Mouse (Mus musculus): Measurements from ENCODE around the gene Nuak2. TPM values are rescaled to one million over a fixed set of nuclear protein-coding genes. Genes with fewer than 3 reads are reported as not detected.

Gene Nuak2
- polyA plus RNA-seq, 1 experiment from 2014 or later, result 6.5 TPM

DNA sequence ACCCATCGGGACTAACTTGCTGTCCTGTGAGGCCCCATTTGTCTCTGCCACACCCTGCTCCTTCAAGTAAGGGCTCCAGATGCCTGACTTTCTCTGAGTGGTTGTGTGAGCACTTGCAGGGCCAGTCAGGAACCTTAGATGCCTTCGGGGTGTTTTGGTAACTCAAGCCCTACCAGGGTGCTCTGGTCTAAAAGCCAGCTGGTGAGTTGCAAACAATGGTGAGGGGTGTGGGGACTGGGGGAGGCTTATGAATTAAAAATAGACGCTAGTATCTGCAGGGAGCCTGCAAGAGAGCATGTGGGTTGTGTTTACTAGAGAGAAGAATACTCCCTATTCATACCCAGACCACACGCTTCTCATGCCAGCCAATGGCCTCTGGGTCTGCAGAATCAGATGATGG lies 59.3 kb downstream of the Nuak2 start:
- 32% methylated on average over 4 of the region's 4 CpGs for WGBS
- H3K4me2 ChIP-seq, result 0 out of 2 replicates have a peak overlapping the region, but pooled peaks have one; percentile 12
- H3K4me1 ChIP-seq, result peaks cover 52% of the 10 kb centered on the region
- no peaks in the 10 kb centered on the region for H3K36me3 ChIP-seq
- H3K9me3 ChIP-seq, result no peaks in the 10 kb centered on the region
- H3K27ac ChIP-seq, result peak overlapping the region; percentile 3; the same call in 1 of the 2 replicates
- no peaks in the 10 kb centered on the region for H3K27me3 ChIP-seq (replicated peaks)
- H3K9ac ChIP-seq, result no peak overlapping the region
- H3K4me3 ChIP-seq (replicated peaks), result no peak overlapping the region
- no peak for ATAC-seq (ENCODE audit: insufficient read depth, low FRiP score, low read depth)

DNA sequence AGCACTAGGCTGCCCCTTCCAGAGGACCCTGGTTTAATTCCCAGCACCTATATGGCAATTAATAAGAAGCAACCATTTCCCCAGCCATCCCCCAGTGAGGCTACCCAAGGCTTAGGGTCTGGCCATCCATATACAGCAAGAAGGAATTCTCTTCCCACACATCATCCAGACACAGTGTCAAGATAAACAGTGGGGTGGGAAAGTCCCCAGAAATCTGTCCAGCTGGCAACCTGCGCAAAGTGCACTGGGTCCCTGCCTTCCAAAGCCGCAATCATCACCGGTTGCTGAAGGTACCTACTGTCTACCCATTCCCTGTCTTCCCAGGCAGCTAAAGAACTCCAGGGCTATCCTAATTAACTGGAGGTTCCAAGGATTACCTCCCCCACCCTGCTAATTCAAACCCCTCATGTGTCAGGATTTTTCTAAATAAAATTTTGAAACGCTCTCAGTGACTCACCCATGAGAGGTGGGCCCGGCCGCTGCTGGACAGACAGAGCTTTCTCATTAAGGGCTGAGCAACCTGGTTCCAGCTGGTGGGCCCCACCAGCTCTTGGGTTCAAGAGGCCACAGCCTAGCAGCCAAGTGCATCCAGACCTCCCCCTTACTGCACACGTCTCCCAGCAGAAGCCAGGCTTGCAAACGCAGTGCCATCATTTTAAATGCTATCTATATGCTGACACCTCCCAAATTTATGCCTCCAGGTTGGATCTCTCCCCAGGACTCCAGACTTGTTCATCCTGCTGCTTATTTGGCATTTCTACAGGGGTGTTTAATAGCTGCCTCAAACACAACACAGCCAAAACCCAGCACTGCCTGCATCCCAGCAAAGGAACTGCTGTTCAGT lies 60.5 kb downstream of the Nuak2 start:
- Histone ChIP-seq H3K9me3 (no peaks in the 10 kb centered on the region), H3K4me2 (no peak overlapping the region), H3K4me1 (peaks cover 43% of the 10 kb centered on the region), H3K4me3 (replicated peaks) (no peak overlapping the region), H3K36me3 (no peaks in the 10 kb centered on the region), H3K27ac (0 out of 2 replicates have a peak overlapping the region, but pooled peaks have one; percentile 13), H3K27me3 (replicated peaks) (no peaks in the 10 kb centered on the region), H3K9ac (no peak overlapping the region)
- ATAC-seq (ENCODE audit: insufficient read depth, low FRiP score, low read depth), result no peak
- WGBS, result 51% methylated on average over 8 of the region's 8 CpGs

DNA sequence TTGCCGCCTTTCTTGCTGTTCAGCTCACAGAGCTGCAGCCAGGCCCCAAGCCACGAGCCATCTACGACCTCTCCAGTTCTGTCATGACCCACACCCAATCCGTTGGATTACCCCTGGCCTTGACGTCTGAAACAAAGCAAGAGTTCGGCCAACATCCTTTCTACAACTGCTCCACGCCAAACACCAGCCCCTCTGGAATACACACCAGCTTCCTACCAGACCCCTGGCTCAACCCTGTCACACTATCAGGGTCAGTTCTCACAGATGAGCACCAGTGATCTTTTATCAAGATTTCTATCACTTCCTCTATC lies 61.1 kb downstream of the Nuak2 start:
- ATAC-seq (ENCODE audit: insufficient read depth, low FRiP score, low read depth), result no peak
- Histone ChIP-seq H3K4me2 (no peak overlapping the region), H3K9me3 (no peaks in the 10 kb centered on the region), H3K36me3 (no peaks in the 10 kb centered on the region), H3K4me1 (peaks cover 37% of the 10 kb centered on the region), H3K27me3 (replicated peaks) (no peaks in the 10 kb centered on the region), H3K9ac (no peak overlapping the region), H3K27ac (0 out of 2 replicates have a peak overlapping the region, but pooled peaks have one; percentile 13), H3K4me3 (replicated peaks) (no peak overlapping the region)
- WGBS, result 39% methylated on average over 7 of the region's 7 CpGs

DNA sequence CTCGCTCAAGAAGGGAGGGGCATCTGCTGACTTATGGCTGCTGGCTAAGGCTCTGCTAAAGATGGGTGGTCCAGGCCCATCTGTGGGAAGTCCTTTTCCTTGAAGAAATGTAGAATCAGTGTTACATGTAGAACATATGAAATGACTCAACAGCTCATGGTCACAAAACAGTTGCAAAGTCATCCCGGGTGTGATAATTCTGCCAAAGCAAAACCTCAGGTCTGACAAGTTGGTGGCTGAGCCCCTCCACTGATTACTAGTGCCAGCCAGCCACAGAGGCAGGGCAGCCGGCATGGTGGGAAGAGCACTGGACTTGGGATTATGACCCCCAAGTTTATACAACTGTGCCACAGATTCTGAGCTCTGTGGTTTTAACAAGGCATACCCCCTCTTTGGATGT lies 61.9 kb downstream of the Nuak2 start:
- Histone ChIP-seq H3K4me3 (replicated peaks) (no peak overlapping the region), H3K4me1 (peaks cover 36% of the 10 kb centered on the region), H3K27me3 (replicated peaks) (no peaks in the 10 kb centered on the region), H3K9me3 (no peaks in the 10 kb centered on the region), H3K27ac (no peak overlapping the region), H3K9ac (no peak overlapping the region), H3K4me2 (no peak overlapping the region), H3K36me3 (no peaks in the 10 kb centered on the region)
- WGBS, result 70% methylated on average over 3 of the region's 3 CpGs
- ATAC-seq (ENCODE audit: insufficient read depth, low FRiP score, low read depth), result no peak

DNA sequence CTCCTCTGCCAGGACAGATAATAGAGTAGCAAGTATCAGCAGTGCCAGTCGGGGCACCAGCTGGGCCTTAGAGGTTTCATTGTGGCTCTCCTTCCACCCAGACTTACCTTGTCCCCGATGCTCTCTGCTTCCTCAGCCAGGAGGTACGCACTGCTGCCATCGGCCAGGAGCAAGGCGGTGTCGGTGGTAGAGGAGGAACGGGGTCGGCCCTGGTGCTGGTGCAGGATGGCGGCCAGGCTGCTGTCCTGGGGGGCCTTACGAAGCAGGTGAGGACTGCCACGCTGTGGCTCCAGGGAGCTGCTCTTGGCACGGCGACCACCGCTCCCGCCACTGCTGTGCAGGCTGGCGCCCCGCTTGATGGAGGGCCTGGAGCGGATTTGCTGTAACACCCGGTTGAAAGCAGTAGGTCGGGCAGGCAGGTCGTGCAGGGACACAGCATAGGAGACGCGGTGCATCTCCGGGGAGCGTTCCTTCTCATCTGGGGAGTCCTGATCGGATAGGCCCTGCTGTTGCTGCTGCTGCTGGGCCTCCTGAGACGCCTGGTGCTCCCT lies 64.7 kb downstream of the Nuak2 start:
- Histone ChIP-seq H3K4me2 (no peak overlapping the region), H3K4me3 (replicated peaks) (no peak overlapping the region), H3K4me1 (peaks cover 21% of the 10 kb centered on the region), H3K9ac (no peak overlapping the region), H3K27ac (no peak overlapping the region), H3K36me3 (no peaks in the 10 kb centered on the region), H3K27me3 (replicated peaks) (no peaks in the 10 kb centered on the region), H3K9me3 (no peaks in the 10 kb centered on the region)
- 87% methylated on average over 27 of the region's 27 CpGs for WGBS
- ATAC-seq (ENCODE audit: insufficient read depth, low FRiP score, low read depth), result no peak

DNA sequence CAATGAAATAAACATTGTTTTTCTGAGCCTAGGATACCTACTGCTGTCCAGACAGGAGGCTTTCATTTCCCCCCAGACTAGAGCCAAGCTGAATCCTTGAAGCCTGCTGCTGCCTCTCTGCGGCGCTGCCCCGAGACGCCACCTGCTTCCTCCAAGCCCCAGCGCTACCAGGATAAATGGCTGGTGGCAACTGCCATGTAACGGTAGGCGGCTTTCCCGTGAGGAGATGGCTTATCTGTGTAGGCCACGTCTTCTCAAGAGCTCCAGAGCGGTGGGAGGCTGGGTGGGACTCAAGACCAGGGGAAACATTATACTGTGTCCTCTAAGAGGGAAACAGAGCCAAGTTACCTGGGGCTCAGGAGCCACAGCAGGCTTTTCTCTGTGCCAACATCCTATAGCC lies 66.0 kb downstream of the Nuak2 start:
- H3K4me1 ChIP-seq, result peaks cover 11% of the 10 kb centered on the region
- no peak overlapping the region for H3K4me2 ChIP-seq
- WGBS, result 66% methylated on average over 10 of the region's 10 CpGs
- no peak overlapping the region for H3K27ac ChIP-seq
- H3K4me3 ChIP-seq (replicated peaks), result no peak overlapping the region
- ATAC-seq (ENCODE audit: insufficient read depth, low FRiP score, low read depth), result peak; percentile 76; the same call in 1 of the 2 replicates
- H3K27me3 ChIP-seq (replicated peaks), result no peaks in the 10 kb centered on the region
- no peak overlapping the region for H3K9ac ChIP-seq
- no peaks in the 10 kb centered on the region for H3K36me3 ChIP-seq
- no peaks in the 10 kb centered on the region for H3K9me3 ChIP-seq

Other genes with a start within 250 kb of the Nuak2 start
- 9.8 and 11.9 TPM in 2 replicates for gene Mfsd4a, start 248.1 kb upstream of the Nuak2 start, polyA plus RNA-seq (2015; fragmentation: Nextera tagmentation; extraction: Ambion mirVana)
- 7.2 and 9.7 TPM in 2 replicates for gene Cdk18, start 176.4 kb upstream of the Nuak2 start, polyA plus RNA-seq (2015; fragmentation: Nextera tagmentation; extraction: Ambion mirVana)
- gene Lemd1, start 124.7 kb upstream of the Nuak2 start, polyA plus RNA-seq (2015; fragmentation: Nextera tagmentation; extraction: Ambion mirVana), result 0.36 and 0.46 TPM in 2 replicates
- 0.09 and 0.10 TPM in 2 replicates for gene AC124108.1, start 124.7 kb upstream of the Nuak2 start, polyA plus RNA-seq (2015; fragmentation: Nextera tagmentation; extraction: Ambion mirVana)
- not detected in 2 replicates for gene Gm10188, start 86.4 kb upstream of the Nuak2 start, polyA plus RNA-seq (2015; fragmentation: Nextera tagmentation; extraction: Ambion mirVana)
- gene Klhdc8a, start 17.5 kb upstream of the Nuak2 start, polyA plus RNA-seq (2015; fragmentation: Nextera tagmentation; extraction: Ambion mirVana), result 0.14 and 0.15 TPM in 2 replicates
- 20.3 and 52.2 TPM in 2 replicates for gene Tmcc2, start 75.2 kb downstream of the Nuak2 start, polyA plus RNA-seq (2015; fragmentation: Nextera tagmentation; extraction: Ambion mirVana)
- 11.5 and 11.7 TPM in 2 replicates for gene Dstyk, start 101.4 kb downstream of the Nuak2 start, polyA plus RNA-seq (2015; fragmentation: Nextera tagmentation; extraction: Ambion mirVana)
- gene Rbbp5, start 161.2 kb downstream of the Nuak2 start, polyA plus RNA-seq (2015; fragmentation: Nextera tagmentation; extraction: Ambion mirVana), result 37.6 and 37.9 TPM in 2 replicates
- 1.6 and 1.8 TPM in 2 replicates for gene Tmem81, start 190.1 kb downstream of the Nuak2 start, polyA plus RNA-seq (2015; fragmentation: Nextera tagmentation; extraction: Ambion mirVana)
- gene Cntn2, start 227.1 kb downstream of the Nuak2 start, polyA plus RNA-seq (2015; fragmentation: Nextera tagmentation; extraction: Ambion mirVana), result 0.19 and 0.26 TPM in 2 replicates

Data from stomach, embryonic 15.5 days (tissue).